Mouse (Mus musculus): ENCODE results near the gene Prg3. TPM values are rescaled to one million over a fixed set of nuclear protein-coding genes. Genes with fewer than 3 reads are reported as not detected.

Gene Prg3
- total RNA-seq, 1 experiment from 2014 or later, result not detected

DNA sequence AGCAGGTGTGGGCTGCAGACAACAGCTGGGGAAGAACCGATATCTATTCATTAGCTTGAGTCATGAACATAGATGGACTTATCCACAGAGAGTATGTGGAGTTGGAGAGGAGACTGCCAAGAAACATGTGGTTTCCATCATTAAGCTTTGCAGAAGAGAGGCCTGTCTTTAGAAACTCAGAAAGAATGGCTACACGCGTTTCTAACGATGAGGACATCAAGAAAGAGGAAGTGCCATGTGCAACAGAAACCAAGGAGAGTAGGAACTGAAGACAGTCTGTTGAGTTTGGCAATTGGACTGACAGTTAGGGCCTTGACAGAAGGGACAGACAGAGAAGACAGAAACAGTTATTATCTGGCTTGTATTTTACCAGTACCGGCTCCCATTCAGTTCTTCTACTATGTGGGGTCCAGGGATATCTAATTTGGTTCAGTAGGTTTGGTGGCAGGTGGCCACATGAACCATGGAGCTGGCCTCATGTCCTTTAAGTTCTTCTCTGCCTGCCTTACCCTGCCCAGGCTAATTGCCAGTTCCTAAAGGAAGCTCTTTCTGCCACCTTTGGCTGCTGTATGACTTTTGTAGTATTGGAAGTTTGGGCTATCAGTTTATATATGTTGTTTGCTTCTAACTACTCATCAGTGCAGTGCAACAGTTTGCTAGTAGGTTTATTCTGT, 20.6 kb upstream of the Prg3 start:
- ATAC-seq (ENCODE audit: extremely low read depth, insufficient number of reproducible peaks, low FRiP score, poor library complexity, severe bottlenecking), result peak; percentile 75

DNA sequence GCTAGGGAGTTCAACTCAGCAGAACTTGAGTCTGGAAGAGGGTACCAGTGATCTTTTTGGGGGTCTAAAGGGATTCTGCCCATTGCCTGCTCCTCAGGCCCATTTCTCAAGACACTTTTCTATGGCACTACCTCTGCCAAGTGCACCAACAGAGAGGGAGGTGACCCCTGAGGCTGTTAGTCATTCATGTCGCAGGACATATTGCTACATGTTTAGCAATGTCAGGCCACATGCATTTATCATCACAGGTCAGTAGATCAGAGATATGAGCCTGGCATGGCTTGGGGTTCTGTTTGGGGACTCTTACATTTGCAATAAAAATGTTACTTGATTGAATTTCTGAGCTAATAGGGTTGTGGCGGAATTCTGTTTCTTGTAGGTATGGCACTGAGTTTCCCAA, 12.4 kb upstream of the Prg3 start:
- no peak for ATAC-seq (ENCODE audit: extremely low read depth, insufficient number of reproducible peaks, low FRiP score, poor library complexity, severe bottlenecking)

DNA sequence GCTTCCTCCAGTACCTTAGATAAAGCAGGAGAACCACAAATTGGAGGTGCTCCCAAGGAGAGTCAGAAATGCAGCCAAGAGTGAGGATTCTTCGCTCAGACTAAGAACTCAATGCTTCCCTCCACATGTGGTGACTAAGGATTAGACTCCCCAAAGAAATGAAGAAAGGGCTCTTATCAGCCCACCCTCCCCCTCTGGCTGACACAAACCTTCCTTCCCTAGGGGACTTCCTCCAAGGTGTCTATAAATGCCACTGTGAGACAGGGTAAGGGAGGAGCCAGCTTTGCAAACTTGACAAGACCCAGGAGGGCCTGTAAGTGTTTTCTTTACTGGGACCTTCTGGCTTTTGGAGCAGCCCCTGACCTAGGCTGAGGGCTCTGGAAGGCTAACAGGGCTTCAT, 7.8 kb upstream of the Prg3 start, which contains the start of gene Prg2:
TSS of gene Prg2 (plus strand) at position 274 of the 400 bp plus-strand sequence.
- ATAC-seq (ENCODE audit: extremely low read depth, insufficient number of reproducible peaks, low FRiP score, poor library complexity, severe bottlenecking), result no peak

DNA sequence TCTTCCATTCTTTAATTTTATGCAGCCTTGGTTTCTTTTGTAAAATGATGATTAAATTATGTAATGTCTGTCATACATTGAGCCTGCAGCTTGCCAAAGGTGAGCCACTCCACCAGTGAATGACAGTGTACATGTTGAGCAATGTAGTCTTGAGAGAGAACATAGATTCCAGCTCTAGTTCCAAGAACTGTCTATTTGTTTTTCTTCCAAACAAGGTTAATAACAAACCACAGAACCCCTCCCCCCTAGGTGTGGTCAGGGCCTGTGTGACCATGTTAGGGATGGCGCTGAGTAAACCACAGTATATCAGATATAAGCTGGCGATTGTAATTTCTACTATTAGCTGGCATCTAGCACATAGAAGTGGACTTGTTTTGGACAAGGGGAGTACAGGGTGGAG, 8.4 kb downstream of the Prg3 start:
- ATAC-seq (ENCODE audit: extremely low read depth, insufficient number of reproducible peaks, low FRiP score, poor library complexity, severe bottlenecking), result no peak

DNA sequence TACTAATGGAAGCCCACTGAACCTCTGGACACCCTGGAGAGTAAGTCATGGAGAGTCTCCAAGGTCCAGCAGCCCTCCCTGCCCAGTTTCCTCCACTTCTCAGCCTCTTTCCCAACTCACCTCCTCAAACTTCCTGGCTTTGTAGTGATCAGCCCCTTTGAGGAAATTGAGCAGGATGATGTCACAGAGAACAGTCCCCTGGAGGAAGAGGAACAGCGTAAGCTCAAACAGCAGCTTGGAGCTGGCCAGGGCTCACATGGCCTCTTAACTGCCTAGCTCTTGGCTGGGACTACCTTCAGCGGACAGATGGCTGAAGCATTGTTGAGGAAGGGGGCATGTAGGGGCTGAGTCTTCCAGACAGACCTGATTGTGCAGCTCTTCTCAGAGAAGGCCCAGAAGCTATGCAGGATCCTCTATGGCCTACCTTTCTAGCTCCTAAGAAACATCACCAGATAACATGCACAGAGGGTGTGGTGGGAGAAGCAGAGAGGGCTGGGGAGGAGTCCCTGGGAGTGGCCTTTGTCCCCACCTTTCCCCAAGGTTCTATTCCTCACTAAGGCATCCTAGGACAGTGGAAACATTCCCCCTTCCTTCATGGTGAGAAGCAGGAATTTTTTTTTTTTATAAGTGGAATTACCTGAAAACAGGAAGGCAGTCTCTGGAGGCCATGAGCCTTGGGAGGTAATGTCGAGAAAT, 11.6 kb downstream of the Prg3 start:
- no peak for ATAC-seq (ENCODE audit: extremely low read depth, insufficient number of reproducible peaks, low FRiP score, poor library complexity, severe bottlenecking)

DNA sequence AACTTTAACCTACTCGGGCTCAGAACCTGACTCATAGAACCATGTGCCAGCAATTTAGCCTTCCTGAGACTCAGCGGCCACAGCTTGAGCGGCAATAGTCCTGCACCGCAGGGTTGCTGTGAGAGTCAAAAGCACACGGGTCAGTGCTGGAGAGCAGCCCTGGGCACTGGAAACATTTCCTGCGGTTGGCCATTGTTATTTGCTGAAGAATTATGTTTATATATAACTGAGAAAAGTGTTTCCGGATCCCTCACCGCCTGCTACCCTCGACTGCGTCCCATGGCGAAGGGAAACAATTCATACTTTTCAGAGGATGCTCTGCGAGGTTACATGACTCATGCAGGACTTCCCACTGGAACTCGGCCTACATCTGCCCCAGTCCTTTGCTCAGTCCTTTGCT, 13.5 kb downstream of the Prg3 start:
- no peak for ATAC-seq (ENCODE audit: extremely low read depth, insufficient number of reproducible peaks, low FRiP score, poor library complexity, severe bottlenecking)

DNA sequence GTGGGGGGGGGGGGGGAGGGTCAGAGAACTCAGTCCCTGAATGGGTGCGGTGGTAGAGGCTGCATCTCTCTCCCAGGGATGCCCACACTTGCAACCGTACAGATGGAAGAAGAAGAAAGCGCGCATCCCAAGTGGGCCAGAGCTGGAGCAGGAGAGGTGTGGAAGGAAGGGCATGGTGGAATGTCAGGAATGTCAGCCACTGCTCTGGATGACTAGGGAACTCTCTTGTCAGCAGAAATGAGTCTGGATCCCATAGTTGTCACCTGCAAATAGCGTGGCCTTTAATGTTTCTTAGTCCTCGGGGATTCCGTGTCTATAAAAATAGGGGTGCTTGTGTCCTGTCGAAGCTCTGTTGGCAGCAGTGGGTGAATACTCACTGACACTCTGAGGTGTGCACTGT, 14.6 kb downstream of the Prg3 start:
- ATAC-seq (ENCODE audit: extremely low read depth, insufficient number of reproducible peaks, low FRiP score, poor library complexity, severe bottlenecking), result no peak

DNA sequence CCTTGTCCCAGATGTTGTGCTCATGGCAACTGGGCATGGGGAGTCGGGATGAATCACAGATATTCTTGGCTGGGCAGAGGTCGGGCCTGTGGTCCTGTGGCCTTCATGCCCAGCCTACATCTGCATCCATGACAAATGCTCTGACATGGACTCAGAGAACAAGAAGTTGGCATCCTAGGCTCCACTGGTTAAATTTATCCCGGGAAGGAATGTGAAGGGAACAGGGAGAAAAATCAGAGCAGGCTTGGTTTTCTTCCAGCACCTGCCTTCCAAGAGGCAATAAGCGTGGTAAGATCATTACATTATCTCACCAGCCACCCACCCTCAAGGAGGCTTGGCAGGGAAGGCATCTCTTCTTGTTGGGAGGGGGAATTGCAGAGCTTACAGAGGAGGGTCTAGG, 16.3 kb downstream of the Prg3 start:
- ATAC-seq (ENCODE audit: extremely low read depth, insufficient number of reproducible peaks, low FRiP score, poor library complexity, severe bottlenecking), result no peak

DNA sequence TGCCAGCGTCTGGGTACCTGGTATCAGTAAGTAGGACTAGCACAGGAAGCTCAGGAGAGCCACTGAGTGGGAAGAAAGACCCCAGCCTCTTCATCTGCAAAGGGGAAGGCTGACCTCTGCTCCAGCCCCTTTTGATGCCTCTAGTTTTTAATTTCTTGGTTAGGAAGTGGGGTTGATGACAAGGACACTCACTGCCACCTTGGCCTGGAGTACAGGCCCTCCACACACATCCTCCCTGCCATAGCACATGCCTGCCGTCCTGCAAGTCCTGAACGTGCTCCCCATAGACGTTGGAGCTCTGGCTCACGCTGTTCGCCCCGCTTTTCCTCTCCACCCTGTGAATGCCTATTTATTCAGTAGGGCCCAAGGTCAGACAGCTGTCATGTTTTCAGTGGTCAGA, 18.6 kb downstream of the Prg3 start:
- ATAC-seq (ENCODE audit: extremely low read depth, insufficient number of reproducible peaks, low FRiP score, poor library complexity, severe bottlenecking), result no peak

DNA sequence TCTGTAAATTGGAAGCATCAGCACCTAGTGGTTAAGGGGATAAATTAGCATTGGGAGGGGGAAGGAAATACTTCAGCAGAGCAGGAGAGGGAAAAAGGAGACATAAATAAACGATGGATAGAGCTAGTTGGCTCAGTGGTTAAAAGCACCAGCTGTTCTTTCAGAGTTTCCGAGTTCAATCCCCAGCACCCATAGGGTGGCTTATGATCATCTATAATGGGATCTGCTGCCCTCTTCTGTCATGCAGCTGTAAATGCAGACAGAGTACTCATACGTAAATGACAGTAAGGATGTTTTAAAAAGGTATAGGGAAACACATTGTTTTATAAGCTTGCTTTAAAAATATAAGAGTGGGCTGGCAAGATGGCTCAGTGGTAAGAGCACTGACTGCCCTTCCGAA, 19.7 kb downstream of the Prg3 start:
- peak; percentile 80; the same call in 1 of the 2 replicates for ATAC-seq (ENCODE audit: extremely low read depth, insufficient number of reproducible peaks, low FRiP score, poor library complexity, severe bottlenecking)

DNA sequence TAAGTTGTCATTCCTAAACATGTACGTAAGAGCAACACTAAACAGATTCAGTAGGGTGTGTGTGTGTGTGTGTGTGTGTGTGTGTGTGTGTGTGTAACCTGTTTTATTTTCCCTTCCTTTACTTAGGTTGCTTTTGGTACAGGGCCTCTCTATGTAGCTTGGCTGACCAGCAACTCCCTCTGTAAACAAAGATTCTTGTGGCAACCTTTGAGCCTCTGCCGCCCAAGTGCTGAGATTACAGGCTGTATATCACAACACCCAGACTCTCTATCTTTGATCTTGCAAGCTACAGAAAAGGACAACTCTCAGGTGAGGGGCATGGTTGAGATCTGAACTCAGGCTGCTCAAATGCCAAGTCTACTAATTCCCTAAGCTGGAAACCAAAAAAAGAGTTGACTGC, 21.2 kb downstream of the Prg3 start:
- no peak for ATAC-seq (ENCODE audit: extremely low read depth, insufficient number of reproducible peaks, low FRiP score, poor library complexity, severe bottlenecking)

DNA sequence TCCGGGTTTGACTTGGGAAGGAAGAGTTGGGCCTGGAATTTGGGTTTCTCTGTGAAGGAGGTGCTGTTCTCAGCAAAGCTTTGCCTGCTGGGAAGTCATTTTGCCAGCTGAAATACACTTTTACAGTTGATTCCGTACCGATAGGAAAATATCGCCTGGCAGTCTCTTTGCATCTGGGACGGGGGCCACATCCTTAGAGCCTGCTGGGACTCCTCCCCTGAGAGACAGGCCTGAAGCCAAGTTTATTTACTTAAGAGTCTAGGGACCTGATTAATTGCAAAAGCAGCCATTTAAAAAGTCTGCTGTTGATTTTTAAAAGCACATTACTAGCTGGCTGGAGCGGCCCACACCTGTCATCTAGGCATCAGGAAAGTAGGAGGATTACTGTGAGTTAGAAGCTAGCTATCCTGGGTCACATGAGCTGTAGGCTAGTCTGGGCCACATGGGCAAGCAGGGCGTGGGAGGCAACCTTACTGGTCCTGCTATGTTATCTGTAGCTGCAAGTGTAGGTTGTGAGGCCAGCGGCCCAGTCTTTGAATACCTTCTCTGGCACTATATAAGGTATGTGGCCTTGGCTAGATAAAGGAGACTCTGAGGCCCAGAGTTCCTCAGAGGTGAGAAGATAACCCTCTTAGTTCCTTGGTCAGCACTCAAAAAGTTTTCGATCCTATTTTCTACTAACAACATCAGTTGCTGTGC, 24.0 kb downstream of the Prg3 start:
- no peak for ATAC-seq (ENCODE audit: extremely low read depth, insufficient number of reproducible peaks, low FRiP score, poor library complexity, severe bottlenecking)

DNA sequence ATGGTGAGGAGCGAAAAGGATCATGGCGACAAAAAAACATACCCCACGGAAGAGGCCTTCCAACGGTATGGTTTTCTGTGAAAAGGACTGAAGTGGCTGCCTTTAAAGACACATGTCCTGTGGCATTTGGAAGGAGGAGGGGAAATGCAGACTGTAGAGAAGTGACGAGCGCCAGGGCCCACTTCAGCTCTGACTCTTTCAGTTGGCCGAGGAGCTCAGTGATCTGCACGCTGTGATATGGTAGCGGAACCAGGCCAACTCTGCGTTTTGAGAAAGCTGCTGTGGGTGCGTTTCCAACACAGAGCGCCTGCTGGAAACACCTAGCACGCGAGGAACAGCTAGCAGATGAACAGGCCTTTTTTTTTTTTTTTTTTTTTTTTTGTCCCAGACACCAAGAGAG, 24.7 kb downstream of the Prg3 start:
- no peak for ATAC-seq (ENCODE audit: extremely low read depth, insufficient number of reproducible peaks, low FRiP score, poor library complexity, severe bottlenecking)

DNA sequence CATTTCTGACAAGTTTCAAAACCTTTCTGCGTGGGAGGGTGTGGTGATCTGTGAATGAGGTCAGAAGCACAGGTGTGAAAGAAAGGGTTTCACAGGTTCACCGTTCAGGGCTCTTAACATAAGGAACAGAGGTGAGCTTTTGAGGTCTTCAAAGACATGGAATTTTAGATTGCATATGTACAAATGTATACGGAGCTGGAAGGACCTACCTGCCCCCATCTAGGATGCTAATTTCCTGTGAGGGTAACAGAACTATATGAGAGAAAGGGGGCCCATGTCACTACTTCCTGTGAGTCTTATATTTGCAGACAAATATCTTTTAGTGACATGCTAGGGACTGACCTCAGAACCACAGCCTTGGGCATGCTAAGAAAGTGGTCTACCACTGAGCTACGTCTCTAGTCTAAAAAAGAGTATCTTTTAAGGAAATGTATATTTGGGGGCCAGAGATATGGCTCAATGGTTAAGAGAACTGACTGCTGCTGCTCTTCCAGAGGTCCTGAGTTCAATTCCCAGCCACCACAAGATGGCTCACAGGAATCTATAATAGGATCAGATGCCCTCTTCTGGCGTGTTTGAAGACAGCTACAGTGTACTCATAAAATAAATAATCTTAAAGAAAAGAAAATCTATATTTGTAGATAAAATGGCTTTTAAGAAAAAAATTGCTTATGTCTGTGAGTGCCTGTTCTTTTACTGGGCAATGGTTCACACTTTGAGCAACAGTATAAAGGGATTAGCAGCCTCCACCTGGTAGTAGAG, 26.0 kb downstream of the Prg3 start:
- no peak for ATAC-seq (ENCODE audit: extremely low read depth, insufficient number of reproducible peaks, low FRiP score, poor library complexity, severe bottlenecking)

DNA sequence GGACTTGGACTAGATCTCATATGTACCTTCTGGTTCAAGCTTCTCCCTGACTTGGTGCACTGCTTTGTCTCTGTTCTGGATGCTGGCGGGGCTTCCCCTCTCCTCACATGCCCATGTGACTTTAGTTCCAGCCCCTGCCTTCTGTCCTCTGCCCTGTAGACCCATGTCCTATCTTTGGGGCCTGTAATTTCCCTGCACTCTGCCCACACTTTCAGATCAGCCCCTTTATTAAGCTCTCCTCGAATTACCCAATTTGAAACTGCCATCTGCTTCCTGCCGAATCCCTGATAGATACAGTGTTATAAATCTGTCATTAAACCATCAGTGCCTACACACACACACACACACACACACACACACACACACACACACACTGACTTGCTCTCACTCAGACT, 26.6 kb downstream of the Prg3 start:
- no peak for ATAC-seq (ENCODE audit: extremely low read depth, insufficient number of reproducible peaks, low FRiP score, poor library complexity, severe bottlenecking)

DNA sequence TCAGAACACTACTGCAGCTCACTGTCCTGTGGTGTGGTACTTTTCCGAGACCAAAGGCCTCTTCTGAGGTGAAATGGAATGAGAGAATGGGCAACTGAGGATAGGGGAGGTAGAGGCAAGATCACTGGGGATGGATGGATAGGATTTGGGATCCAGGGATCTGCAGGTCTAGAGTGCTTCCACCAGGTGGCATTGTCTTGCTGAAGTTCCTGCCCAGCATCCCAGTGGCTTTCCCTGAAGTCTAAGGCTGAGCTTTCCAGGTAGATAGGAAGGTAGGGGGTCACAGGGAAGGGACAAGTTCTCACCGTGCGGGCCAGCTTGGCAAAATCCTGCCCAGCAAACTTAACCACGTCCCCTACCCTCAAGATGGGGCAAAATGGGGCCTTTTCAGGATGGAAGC, 34.0 kb downstream of the Prg3 start:
- no peak for ATAC-seq (ENCODE audit: extremely low read depth, insufficient number of reproducible peaks, low FRiP score, poor library complexity, severe bottlenecking)

DNA sequence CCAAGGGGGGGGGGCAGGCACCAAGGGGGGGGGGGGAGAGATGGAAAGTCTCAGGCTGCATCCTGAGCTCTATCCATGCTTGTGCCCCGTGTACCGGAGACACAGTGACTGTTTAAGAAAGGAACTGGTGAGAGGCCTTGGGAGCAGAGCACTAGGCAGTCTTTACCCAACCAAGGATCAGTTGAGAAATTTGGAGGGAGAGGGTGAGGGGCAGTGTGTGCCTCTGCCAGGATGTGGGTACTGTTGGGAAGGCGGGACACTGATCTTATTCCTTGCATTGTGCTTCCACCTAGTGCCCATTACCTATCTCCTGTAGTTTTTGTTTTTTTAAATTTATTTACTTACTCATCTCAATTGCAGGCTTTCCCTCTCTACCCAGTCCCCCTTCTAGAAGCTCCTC, 38.2 kb downstream of the Prg3 start:
- ATAC-seq (ENCODE audit: extremely low read depth, insufficient number of reproducible peaks, low FRiP score, poor library complexity, severe bottlenecking), result no peak

DNA sequence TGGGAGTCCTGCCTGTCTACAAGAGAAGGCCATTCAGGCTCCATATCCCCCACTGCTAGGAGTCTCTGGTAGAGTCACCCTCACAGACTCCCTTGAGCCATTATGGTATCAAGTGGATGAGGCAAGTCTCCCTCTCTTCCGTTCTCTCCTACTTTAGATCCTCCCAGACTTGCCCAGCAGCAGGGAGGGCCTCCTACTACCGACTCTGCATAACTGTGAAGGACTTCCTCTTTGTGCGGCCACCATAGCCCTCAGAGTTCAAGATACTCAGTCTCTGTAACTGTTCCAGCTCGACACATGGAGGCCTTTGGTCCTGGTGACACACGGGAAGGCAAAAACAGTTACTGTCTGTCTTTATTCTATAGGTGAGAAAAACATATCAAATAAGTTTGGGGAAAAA, 39.3 kb downstream of the Prg3 start:
- peak; percentile 72 for ATAC-seq (ENCODE audit: extremely low read depth, insufficient number of reproducible peaks, low FRiP score, poor library complexity, severe bottlenecking)

DNA sequence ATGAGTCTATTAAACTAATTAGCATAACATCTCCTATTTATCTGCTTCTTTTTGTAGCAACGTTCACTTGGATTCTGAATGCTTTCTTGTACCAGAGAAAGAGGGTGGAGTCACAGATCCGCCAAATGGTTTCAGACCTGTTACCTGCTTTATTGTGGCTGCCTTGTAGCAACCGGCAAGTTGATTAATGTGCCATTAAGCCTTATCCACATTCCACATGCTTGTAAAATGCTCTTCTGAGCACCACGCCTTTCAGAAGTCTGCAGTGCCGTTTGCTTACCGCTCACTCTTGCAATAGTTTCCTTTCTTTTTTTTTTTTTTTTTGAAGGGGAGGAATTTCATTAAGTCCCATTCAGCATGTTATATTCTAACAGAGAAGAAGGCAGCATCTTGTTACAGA, 41.9 kb downstream of the Prg3 start:
- no peak for ATAC-seq (ENCODE audit: extremely low read depth, insufficient number of reproducible peaks, low FRiP score, poor library complexity, severe bottlenecking)

DNA sequence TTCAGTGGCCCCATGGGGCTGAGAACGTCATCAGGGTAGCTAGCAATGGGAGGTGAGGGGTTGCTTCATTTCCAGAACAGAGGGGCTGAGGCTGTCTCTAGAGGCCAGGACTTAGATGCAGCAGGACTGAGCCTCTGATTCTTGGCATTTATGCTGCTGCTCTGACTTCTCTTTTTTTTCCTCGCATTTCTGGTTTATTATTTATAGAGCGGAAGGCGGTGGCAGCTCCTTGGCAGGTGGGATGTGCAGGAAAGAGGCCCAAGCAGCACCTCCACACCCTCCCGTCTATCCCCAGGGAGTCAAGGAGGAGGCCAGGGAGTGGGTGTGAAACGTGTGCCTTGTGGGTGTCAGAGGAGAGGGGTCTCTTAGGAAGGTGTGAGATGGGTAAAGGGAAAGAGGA, 43.0 kb downstream of the Prg3 start:
- no peak for ATAC-seq (ENCODE audit: extremely low read depth, insufficient number of reproducible peaks, low FRiP score, poor library complexity, severe bottlenecking)
